Mouse (Mus musculus) hindbrain, embryonic 15.5 days (tissue): ENCODE data around the gene Krt16. TPM values are rescaled to one million over a fixed set of nuclear protein-coding genes. Genes with fewer than 3 reads are reported as not detected.
"Not testable (repeated sequence)": the region's sequence is repeated elsewhere in the genome, so short reads cannot be mapped to it uniquely, and the experiment has no call there.

ENCODE experiments used
- ATAC-seq: fragments of 200-750 bp; cut with Nextera tagmentation; 2 replicates; pipeline ENCODE4 v1.8.0; 2017; ENCODE audit warnings: low read depth, moderate number of reproducible peaks, moderate TSS enrichment; ENCODE audit not compliant: low FRiP score
- H3K27ac ChIP-seq: fragments of 300-500 bp; sonication (generic); replicated peaks from 2 replicates; pipeline ENCODE4 v1.5.1; 2015; ENCODE audit warnings: mild to moderate bottlenecking, inconsistent platforms
- H3K27me3 ChIP-seq: fragments of 300-500 bp; sonication (generic); 2 replicates; pipeline ENCODE4 v1.6.1; 2015; ENCODE audit warnings: control low read depth, inconsistent platforms
- H3K36me3 ChIP-seq: fragments of 300-500 bp; sonication (generic); 2 replicates; pipeline ENCODE4 v1.6.1; 2015; ENCODE audit warnings: control low read depth, inconsistent platforms
- H3K4me1 ChIP-seq: fragments of 300-500 bp; sonication (generic); replicated peaks from 2 replicates; pipeline ENCODE4 v1.6.1; 2015; ENCODE audit warnings: control low read depth, inconsistent platforms
- H3K4me2 ChIP-seq: fragments of 300-500 bp; sonication (generic); 2 replicates; pipeline ENCODE4 v1.6.1; 2015; ENCODE audit warnings: moderate library complexity, mild to moderate bottlenecking, inconsistent platforms
- H3K4me3 ChIP-seq: fragments of 300-500 bp; sonication (generic); 2 replicates; pipeline ENCODE4 v1.5.1; 2015; ENCODE audit warnings: mild to moderate bottlenecking, inconsistent platforms
- H3K9ac ChIP-seq: fragments of 300-500 bp; sonication (generic); 2 replicates; pipeline ENCODE4 v1.6.1; 2015; ENCODE audit warnings: inconsistent platforms
- H3K9me3 ChIP-seq: fragments of 300-500 bp; sonication (generic); 2 replicates; pipeline ENCODE4 v1.6.1; 2016; ENCODE audit warnings: control low read depth, inconsistent platforms
- WGBS: fragments of 180-500 bp; shearing (Covaris S2); methylation state at CpG from one replicate; pipeline ENCODE4 v1.1.7; 2015; 5-methylcytosine and 5-hydroxymethylcytosine counted together
- polyA plus RNA-seq: library from polyadenylated mRNA; unstranded; fragments of >200 nt; fragmentation: Nextera tagmentation; extraction: Ambion mirVana; gene quantifications from 2 replicates; pipeline ENCODE4 v1.2.1, GENCODE M21; 2015

Gene Krt16
- polyA plus RNA-seq, 1 experiment from 2014 or later: not detected

GRCm38 (mm10) chr11:100254360-100255090 lies 5.8 kb upstream of the Krt16 start:
- Histone ChIP-seq H3K4me3 (no peak overlapping the region), H3K27me3 (no peaks in the 10 kb centered on the region), H3K4me2 (no peak overlapping the region), H3K27ac (no peak overlapping the region), H3K9me3 (no peaks in the 10 kb centered on the region), H3K9ac (no peak overlapping the region), H3K4me1 (no peaks in the 10 kb centered on the region), H3K36me3 (no peaks in the 10 kb centered on the region)
- WGBS: 77% methylated on average over 5 of the region's 5 CpGs
- no peak for ATAC-seq

GRCm38 (mm10) chr11:100246471-100246870 lies 2.2 kb downstream of the Krt16 start:
- not testable (repeated sequence) for H3K36me3 ChIP-seq, H3K4me3 ChIP-seq, H3K9ac ChIP-seq, H3K4me2 ChIP-seq, ATAC-seq, H3K27me3 ChIP-seq, H3K27ac ChIP-seq, H3K9me3 ChIP-seq, H3K4me1 ChIP-seq
- 75% methylated on average over 7 of the region's 7 CpGs for WGBS

DNA sequence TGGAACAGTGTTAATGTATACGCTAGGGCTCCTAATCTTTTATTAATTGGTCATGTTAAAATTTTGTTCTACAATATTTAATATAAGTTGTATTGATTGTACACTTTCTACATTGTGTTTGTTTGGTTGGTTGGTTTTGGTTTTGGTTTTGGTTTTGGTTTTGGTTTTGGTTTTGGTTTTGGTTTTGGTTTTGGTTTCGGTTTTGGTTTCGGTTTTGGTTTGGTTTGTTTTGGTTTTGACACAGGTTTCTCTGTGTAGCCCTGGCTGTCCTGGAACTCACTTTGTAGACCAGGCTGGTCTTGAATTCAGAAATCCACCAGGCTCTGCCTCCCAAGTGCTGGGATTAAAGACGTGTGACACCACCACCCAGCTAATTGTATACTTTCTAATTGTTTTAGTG lies 8.4 kb downstream of the Krt16 start:
- not testable (repeated sequence) for H3K4me2 ChIP-seq, H3K4me1 ChIP-seq, H3K4me3 ChIP-seq, H3K9ac ChIP-seq, H3K27me3 ChIP-seq, H3K36me3 ChIP-seq, ATAC-seq, H3K27ac ChIP-seq
- 0 out of 2 replicates have a peak, but pooled peaks cover 11% of the 10 kb centered on the region for H3K9me3 ChIP-seq
- WGBS: 91% methylated on average over 4 of the region's 4 CpGs

DNA sequence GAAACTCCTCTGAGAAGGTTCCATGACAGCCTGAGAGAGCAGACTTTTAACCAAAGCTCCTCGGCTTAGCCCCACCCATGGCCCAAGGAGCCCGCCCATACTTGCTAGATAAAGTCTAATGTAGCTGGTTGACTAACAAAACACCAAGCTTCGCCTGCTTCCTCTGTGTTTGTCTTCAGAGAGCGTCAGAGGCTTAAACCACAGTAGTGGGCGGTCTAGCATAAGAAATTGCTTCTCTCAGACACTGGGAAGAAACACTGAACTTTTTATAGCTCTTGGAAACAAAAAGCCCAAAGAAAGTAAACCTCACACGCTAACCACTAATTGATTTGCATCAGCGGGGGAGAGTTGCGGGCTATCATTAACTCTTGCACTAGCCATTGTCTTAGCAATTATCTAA lies 27.0 kb downstream of the Krt16 start:
- no peak overlapping the region for H3K4me3 ChIP-seq

GRCm38 (mm10) chr11:100219304-100219703 lies 29.4 kb downstream of the Krt16 start:
- 93% methylated on average over 4 of the region's 4 CpGs for WGBS
- ATAC-seq: no peak

More for the DNA sequence above, 27.0 kb downstream of the Krt16 start:
- Histone ChIP-seq H3K36me3 (no peaks in the 10 kb centered on the region), H3K4me2 (no peak overlapping the region), H3K4me1 (no peaks in the 10 kb centered on the region), H3K27ac (no peak overlapping the region), H3K27me3 (no peaks in the 10 kb centered on the region), H3K9me3 (peaks cover 7% of the 10 kb centered on the region; the same call in 1 of the 2 replicates), H3K9ac (no peak overlapping the region)
- WGBS: 64% methylated on average over 8 of the region's 8 CpGs
- no peak for ATAC-seq

DNA sequence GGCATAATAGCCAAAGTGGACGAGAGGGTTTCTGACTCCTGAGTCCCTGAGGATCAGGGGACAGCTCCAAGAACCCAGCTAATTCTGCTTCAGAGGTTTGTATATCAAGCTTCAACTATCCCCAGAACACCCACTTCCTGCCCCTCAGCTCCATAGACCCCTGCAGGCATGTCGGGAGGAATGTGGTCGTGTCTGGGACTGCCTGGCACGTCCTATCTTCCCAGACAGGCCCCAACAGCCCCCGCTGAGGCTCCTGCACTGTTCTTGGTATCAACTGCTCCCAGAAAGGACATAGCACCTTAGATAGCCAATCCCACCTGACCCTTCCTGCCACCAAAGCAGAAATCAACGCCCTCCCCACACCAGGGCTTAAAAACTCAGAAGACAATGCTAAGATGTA lies 40.2 kb downstream of the Krt16 start:
- no peaks in the 10 kb centered on the region for H3K4me1 ChIP-seq
- H3K27me3 ChIP-seq: no peaks in the 10 kb centered on the region
- no peak overlapping the region for H3K27ac ChIP-seq
- no peak for ATAC-seq
- no peak overlapping the region for H3K4me3 ChIP-seq
- no peaks in the 10 kb centered on the region for H3K9me3 ChIP-seq
- 68% methylated on average over 6 of the region's 6 CpGs for WGBS
- no peak overlapping the region for H3K4me2 ChIP-seq
- H3K9ac ChIP-seq: no peak overlapping the region
- no peaks in the 10 kb centered on the region for H3K36me3 ChIP-seq

More at GRCm38 (mm10) chr11:100219304-100219703, 29.4 kb downstream of the Krt16 start:
- no peak overlapping the region for H3K27ac ChIP-seq
- no peaks in the 10 kb centered on the region for H3K4me1 ChIP-seq
- H3K4me3 ChIP-seq: no peak overlapping the region
- H3K4me2 ChIP-seq: no peak overlapping the region
- H3K27me3 ChIP-seq: no peaks in the 10 kb centered on the region
- no peaks in the 10 kb centered on the region for H3K9me3 ChIP-seq
- H3K36me3 ChIP-seq: no peaks in the 10 kb centered on the region
- H3K9ac ChIP-seq: no peak overlapping the region

DNA sequence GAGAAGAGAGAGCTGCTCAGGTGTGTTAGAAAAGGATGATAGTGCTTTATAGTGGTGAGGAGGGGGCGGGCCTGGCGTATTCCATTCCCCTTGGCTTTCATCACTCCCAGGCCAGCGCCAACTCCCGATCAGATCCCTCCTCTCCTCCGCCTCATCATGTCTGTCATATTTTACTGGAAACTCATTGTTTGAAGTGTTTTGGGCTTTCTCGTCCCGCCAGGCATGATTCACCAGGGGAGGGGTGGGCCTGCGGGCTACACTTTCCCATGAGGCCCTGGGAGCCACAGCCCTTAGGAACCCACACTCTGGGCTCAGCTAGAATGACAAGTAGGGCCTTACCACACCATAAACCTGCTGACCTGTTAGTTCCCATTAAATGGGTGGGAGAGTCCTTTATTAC lies 41.2 kb downstream of the Krt16 start, which contains the start of gene Krt14:
Gene Krt14 (minus strand): TSS at position 51 of the 400 bp plus-strand sequence.
- Histone ChIP-seq H3K27ac (no peak within 1 kb of the TSS), H3K4me3 (no peak within 1 kb of the TSS), H3K4me1 (no peaks in the 10 kb centered on the region), H3K9me3 (no peaks in the 10 kb centered on the region), H3K27me3 (no peaks in the 10 kb centered on the region), H3K4me2 (no peak within 1 kb of the TSS), H3K9ac (no peak within 1 kb of the TSS), H3K36me3 (no peaks in the 10 kb centered on the region)
- WGBS: 90% methylated on average over 8 of the region's 8 CpGs
- ATAC-seq: no peak

- H3K4me2 ChIP-seq: no peak overlapping the region
- no peak for ATAC-seq
- H3K36me3 ChIP-seq: no peaks in the 10 kb centered on the region
- H3K27me3 ChIP-seq: no peaks in the 10 kb centered on the region
- H3K27ac ChIP-seq: no peak overlapping the region
- no peak overlapping the region for H3K4me3 ChIP-seq
- 20% methylated on average over 6 of the region's 6 CpGs for WGBS
- no peaks in the 10 kb centered on the region for H3K4me1 ChIP-seq
- no peaks in the 10 kb centered on the region for H3K9me3 ChIP-seq
- H3K9ac ChIP-seq: no peak overlapping the region
These were observed 45.3 kb downstream of the Krt16 start for GRCm38 (mm10) chr11:100203448-100203847.

DNA sequence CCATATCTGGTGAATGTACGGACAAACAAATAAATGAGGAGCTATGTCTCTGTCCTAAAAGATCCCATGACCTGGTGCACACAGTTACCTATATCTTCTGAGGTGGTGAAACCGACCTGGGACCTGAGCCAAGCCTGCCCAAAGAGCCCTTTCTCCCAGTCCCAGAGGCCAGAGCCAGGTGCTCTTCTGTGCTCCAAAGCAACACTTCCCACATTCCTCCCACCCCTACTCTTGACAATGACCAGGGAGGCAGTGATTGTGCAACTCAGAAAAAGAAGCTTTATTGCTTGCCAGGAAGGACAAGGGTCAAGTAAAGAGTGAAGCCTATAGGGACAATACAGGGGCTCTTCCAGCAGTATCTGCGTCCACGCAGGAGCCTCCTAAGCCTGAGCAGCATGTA lies 45.8 kb downstream of the Krt16 start:
- no peaks in the 10 kb centered on the region for H3K4me1 ChIP-seq
- H3K36me3 ChIP-seq: no peaks in the 10 kb centered on the region
- 87% methylated on average over 4 of the region's 4 CpGs for WGBS
- no peak for ATAC-seq
- no peak overlapping the region for H3K4me2 ChIP-seq
- H3K4me3 ChIP-seq: no peak overlapping the region
- no peak overlapping the region for H3K9ac ChIP-seq
- H3K27ac ChIP-seq: no peak overlapping the region
- H3K9me3 ChIP-seq: no peaks in the 10 kb centered on the region
- no peaks in the 10 kb centered on the region for H3K27me3 ChIP-seq

GRCm38 (mm10) chr11:100200104-100200820 lies 48.4 kb downstream of the Krt16 start:
- H3K4me2 ChIP-seq: no peak overlapping the region
- 47% methylated on average over 8 of the region's 8 CpGs for WGBS
- no peaks in the 10 kb centered on the region for H3K4me1 ChIP-seq
- ATAC-seq: no peak
- H3K9me3 ChIP-seq: no peaks in the 10 kb centered on the region
- no peaks in the 10 kb centered on the region for H3K27me3 ChIP-seq
- no peak overlapping the region for H3K4me3 ChIP-seq
- no peak overlapping the region for H3K9ac ChIP-seq
- H3K36me3 ChIP-seq: no peaks in the 10 kb centered on the region
- H3K27ac ChIP-seq: no peak overlapping the region

DNA sequence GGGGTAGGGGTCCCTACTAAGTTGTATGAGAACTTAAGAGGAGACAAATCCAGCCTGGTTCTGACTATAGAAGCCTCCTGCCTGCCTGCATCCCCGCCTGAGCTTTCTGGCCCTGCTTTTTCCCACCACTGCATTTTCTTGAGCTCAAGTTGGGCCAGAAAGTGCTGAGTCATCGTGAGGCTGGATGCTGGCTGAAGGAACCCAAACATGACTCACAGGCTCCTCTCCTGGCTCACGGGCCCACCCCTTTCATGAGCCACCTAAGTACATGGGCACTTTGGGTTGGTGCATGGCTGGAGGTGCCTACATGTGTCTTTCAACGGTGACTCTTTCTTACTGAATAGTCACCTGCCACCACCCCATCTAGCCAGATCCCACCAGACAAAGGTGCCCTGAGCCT lies 50.0 kb downstream of the Krt16 start:
- H3K4me2 ChIP-seq: no peak overlapping the region
- H3K4me1 ChIP-seq: no peaks in the 10 kb centered on the region
- no peaks in the 10 kb centered on the region for H3K36me3 ChIP-seq
- ATAC-seq: no peak
- H3K4me3 ChIP-seq: no peak overlapping the region
- H3K27ac ChIP-seq: no peak overlapping the region
- no peak overlapping the region for H3K9ac ChIP-seq
- no peaks in the 10 kb centered on the region for H3K27me3 ChIP-seq
- H3K9me3 ChIP-seq: no peaks in the 10 kb centered on the region
- 76% methylated on average over 4 of the region's 4 CpGs for WGBS
